Mouse (Mus musculus) ovary, postnatal 36 days (tissue): ENCODE results near the gene Npb.

Source experiments
- DNase-seq: peaks from one replicate; pipeline ENCODE4 v3.0.0; 2022; ENCODE audit warnings: low spot score, mixed read lengths

Npb gene

GRCm38 (mm10) chr11:120615606-120616203, 7.4 kb downstream of the Npb start:
- DNase-seq, result no peak

DNA sequence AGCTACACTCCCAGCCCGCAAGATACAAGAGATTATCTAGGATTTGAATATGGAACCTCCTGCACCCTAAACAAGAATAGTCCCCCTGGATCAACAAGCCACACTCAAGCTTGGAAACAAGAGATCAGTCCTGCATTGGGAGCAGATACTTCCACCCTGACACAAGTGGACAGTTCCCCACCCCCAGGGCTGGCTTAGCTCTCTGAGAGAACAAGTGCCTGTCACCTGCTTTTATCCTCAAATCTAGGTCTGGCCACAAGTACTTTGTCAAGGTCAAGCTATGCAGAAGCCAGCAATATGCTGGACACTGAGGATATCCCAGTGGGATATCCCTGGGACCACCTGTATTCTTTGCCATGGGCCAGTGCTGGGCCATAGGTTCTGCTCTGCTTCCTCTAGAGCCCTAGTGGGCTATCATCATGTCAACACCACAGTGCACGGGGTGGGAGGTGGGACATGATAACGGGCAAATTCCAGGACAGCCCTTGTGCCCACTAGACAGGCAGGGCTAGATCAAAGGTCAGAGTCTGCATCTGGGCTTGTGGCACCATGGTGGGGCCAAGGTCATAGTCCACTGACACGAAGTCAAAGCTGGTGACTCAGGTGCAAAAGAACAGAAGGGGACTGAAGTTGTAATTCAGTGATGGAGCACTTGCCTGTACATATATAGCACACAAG, 8.5 kb downstream of the Npb start:
- no peak for DNase-seq

GRCm38 (mm10) chr11:120617519-120618112, 9.3 kb downstream of the Npb start, which contains the start of gene Pcyt2:
Gene Pcyt2, minus strand, starts transcription at chr11:120617936.
- DNase-seq, result peak; percentile 91

GRCm38 (mm10) chr11:120618619-120619535, 10.6 kb downstream of the Npb start:
- no peak for DNase-seq

GRCm38 (mm10) chr11:120620195-120620594, 11.9 kb downstream of the Npb start:
- no peak for DNase-seq

GRCm38 (mm10) chr11:120622805-120623204, 14.5 kb downstream of the Npb start:
- no peak for DNase-seq

DNA sequence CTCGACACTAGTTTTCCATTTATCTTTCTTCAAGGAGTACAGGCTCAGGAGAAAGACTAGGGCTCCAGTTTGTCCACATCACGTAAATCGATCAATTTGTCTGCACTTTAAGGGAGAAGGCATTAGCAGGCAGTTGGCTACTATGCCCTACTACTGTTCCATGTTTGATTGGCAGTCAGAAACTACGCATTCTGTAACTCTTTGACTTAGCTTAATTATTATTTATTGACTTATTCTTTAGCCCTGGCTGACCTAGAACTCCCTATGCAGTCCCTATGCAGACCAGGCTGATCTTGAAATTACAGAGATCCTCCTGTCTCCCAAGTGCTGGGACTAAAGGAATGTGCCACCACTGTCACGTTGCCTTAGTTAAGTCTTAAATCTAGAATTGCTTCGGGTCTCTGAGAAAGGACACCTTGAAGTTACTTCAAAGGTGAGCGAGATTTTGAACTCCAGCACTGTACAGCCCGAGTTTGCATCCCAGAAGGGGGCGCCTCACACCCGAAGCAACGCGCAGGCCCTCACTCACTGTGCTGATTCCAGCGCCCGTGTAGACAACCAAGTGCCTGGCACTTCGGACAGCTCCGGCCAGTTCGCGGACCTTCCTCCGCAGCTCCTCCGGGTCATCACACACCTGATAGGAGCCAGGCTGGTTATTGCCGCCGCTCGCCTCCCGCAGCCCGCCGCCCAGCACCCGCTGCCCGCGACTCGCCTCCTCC, 15.8 kb downstream of the Npb start:
- DNase-seq, result peak; percentile 67

GRCm38 (mm10) chr11:120624680-120625111, 16.4 kb downstream of the Npb start:
- peak; percentile 86 for DNase-seq

DNA sequence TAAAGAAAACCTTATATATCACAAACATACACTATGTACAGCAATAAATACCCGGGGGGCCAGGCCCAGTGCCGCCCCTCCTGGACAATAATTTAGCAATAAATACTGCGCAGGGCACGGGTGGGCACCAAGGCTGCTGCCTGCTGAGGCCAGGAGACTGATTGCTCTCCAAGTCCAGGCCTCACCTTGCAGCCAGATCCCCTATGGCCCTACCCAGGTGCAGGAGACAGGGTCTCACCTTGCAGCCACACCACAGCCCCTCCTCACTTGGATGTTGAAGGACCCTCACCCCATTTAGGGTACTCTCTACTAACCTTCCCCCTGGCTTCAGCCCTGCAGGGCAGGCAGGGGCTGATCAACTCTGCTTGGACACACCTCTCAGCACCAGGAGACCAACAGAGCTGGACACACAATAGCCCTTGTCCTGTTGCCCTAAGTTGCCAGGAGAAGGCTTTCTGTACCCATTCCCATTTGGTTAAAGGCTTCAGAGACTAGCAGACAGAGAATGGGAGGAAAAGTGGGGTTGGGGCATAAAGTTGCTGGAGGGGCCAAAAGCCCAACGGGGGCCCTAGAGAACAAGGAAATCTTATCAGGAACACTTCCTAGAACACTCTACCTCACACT, 17.0 kb downstream of the Npb start, which contains the start of gene Sirt7:
TSS of gene Sirt7 (minus strand) at position 89 of the 624 bp plus-strand sequence.
- no peak for DNase-seq

DNA sequence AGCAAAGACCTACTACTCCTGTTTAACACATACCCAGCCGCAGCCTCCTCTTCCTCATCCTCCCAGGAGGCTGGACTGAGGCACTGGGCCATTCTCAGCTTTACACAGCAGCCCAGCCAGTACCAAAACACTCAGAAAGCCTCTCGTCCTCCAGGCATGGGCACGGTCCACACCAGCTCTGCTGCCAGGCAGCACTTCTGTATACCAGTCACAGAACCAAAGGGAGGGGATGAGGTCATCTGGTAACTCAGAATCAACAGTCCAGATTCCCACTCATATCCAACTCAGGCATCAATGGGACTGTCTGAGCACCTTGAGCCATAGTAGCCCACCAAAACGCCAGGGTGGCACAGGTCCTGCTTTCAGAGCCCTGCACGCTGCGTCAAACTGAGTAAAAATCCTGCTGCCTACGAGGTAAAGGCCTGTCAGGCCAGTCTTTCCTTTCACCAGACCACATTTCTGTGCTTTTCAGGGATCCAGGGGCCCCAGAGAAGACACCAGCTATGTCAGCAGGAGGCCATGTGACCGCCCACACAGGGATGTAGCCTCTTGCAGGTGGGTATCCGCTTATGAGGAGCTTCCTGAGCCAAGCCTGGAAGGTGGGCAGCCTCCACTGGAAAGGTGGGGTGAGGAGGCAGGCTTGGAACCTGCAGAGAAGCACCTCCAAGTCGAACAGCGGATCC, 18.6 kb downstream of the Npb start:
- DNase-seq, result no peak

GRCm38 (mm10) chr11:120627468-120628300, 19.4 kb downstream of the Npb start:
- no peak for DNase-seq

DNA sequence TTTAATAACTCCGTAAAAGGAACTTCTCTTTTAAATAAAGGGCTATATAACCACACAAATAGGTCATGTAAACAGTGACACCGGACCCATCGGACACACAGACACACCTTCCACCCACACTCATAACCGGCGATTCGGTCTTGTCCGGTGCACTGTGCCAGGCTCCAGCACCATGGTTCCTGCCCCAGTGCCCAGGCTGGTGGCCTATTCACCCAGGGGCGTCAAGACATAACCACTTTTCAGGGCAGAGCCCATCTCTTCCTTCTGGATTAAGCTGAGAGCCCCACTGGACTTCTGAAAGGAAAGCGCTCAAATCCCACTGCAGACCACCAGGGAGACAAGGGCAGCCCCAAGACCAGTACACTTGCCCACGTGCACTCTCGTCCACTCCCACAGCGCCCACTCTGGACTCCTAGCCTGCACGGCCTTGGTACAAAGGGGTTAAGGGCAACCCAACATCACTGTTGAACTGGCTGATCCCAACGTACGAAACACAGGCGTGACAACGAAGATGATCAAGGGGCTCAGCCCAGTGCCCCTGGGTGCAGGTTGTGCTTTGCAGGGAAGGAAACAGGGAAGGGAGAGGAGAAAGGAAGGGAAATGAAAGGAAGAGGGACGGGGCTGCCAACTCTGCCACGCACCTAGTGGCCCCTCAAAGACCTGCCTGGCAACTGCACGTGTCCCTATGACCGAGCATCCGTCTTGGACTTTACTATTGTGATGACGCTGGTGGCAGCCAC, 20.5 kb downstream of the Npb start:
- no peak for DNase-seq

DNA sequence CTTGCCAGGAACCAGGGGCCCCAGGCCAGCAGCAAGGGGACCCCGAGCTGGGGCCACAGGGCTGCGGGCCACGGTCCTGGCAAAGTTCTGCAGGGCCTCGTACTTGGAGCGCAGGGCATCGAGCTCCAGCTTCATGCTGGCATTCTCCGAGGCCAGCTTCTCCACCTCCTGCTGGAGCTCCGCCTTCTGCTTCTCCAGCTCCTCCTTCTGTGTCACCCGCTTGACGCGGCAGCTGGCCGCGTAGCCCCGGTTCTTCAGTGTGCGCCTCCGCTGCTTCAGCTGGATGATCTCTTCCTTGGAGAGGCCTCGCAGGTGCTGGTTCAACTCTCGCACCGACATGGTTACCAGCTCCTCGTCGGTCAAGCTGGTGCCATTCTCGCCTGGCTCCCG, 21.1 kb downstream of the Npb start:
- DNase-seq, result no peak

- no peak for DNase-seq
Observed at GRCm38 (mm10) chr11:120629911-120630310, 21.6 kb downstream of the Npb start.

DNA sequence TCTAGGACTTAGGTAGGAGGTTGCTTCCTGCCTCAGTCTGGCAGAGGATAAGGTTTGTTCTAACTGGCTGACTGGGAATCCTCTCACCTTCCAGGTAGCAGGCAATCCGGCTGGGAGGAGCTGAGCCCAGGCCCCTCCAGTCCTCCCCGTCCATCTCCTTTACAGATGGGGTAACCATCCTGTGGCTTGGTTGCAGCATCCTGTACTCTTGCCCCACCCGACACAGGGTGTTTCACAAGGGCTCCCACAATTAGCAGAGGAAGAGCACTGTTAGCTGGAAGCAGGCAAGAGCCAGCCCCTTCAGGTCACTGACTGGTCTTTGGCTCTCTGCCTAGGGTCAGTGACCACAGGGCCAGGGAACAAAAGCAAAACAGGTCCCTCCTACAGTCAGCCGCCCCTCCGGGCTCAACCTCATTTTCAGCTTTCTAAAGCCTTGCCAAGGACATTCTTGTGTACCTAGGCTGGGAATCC, 22.2 kb downstream of the Npb start:
- no peak for DNase-seq

DNA sequence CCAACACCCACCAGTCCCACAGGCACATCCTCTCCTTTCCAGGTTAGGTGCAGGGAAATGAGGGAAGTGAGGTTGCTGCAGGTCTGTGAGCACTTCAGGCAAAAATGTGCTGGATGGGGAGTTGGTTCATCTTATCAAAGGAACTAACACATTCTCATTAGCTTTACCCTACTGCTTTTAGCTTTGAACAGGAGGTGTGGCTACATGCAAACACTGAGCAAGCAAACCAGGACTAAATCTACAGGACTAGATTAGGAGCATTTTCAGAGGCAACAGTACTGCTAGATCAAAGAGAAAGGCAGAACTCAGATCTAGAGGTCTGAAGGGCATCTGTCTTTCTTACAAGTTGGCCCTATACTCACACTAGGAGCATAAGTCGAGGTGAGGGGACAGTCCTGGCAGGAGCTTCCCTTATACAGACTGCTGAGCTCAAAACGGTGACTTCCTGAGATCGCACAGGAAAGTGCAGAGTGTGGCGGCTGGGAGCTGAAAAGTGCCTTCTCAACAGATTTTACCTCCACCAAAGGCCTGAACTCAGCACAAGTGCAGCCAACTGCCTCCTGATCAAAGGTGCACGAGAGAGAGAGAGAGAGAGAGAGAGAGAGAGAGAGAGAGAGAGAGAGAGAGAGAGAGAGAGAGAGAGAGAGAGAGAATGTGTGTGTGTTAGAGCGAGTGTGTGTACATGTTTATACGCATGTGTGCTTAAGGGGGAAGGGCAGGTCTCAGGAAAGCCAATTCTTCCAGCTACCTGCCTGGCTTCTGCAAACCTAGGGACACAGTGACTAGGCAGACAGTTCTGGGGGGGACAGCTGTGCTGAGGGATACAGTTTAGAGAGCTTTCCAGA, 22.8 kb downstream of the Npb start:
- no peak for DNase-seq

DNA sequence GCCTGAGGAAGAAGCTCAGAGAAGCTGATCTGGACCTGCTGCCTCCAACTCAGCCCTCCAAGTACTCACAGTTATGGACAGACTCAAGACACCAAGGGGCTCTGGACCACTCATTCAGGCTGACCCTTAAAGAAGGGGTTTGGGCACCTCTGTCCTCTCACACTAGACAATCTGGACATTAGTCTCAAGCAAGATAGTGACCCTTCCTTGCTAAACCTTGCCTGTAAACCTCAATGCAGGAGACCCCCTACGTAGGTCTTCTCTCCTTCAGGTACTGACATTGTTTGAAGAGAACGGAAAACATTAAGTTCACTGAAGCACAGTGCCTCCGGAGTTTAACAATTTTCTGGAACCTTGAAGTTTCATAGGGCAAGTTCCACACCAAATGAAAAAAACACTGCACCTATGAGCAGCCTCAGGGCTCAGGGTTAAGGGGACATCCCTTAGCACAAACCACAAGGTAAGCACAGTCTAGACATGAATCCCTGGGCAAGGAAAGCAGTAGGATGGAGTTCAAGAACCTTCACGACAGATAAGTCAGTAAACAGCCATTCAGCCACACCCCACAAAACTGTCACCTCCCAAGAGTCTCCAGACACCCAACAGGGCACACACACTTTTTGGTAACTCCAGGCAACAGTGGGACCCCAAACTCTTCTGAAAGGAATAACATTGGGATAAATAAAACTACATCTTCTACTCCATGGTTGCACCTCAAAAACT, 23.6 kb downstream of the Npb start:
- DNase-seq, result no peak
